Mouse (Mus musculus) c-Kit-negative CD71-positive TER-119-positive erythroid progenitor cells, embryonic 14.5 days (primary cell): ENCODE measurements around the gene Acsl1.
A peak's percentile ranks its signal among the peaks of the same experiment; 100 is the strongest.

Experiments used
- DNase-seq: peaks from one replicate; pipeline ENCODE4 v3.0.0-alpha.2; 2013; ENCODE audit warnings: low read depth, low spot score

Acsl1 gene

DNA sequence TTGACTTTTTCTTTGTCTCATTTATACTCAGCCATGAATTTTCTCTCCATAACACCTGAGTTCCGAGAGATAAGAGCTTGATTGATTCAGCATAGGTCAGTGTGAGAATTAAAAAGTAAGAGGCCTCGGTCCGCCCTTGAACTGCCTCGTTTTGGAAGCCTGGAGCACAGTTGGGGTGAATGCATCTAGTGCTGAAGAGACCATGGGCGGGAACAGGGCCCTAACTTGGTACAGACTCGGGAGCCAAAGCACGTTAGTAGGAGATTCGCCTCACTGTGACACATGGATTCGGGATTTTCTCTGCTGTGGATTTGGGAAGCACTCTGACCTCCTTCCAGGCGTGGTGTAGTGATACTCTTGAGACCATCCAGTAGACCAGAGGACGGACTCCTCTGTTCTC lies 4.6 kb downstream of the Acsl1 start:
- DNase-seq = no peak

DNA sequence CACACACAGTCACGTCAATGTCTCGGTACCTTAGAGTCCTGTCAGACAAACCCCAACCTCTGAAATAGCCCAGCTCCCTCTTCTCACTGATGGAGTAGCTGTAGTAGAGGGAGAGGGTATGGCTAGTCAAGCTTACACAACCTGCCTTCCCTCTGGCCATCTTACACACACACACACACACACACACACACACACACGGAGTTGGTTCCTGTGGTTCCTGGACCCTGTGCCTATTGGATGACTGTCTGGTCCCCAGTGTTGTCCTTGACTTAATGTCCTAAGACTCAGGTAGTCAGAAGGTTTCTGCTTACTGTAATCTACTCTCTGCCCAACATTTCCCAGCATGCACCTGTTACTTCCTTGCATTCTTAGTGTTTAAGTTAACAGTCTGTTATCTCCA lies 5.1 kb downstream of the Acsl1 start:
- no peak for DNase-seq

DNA sequence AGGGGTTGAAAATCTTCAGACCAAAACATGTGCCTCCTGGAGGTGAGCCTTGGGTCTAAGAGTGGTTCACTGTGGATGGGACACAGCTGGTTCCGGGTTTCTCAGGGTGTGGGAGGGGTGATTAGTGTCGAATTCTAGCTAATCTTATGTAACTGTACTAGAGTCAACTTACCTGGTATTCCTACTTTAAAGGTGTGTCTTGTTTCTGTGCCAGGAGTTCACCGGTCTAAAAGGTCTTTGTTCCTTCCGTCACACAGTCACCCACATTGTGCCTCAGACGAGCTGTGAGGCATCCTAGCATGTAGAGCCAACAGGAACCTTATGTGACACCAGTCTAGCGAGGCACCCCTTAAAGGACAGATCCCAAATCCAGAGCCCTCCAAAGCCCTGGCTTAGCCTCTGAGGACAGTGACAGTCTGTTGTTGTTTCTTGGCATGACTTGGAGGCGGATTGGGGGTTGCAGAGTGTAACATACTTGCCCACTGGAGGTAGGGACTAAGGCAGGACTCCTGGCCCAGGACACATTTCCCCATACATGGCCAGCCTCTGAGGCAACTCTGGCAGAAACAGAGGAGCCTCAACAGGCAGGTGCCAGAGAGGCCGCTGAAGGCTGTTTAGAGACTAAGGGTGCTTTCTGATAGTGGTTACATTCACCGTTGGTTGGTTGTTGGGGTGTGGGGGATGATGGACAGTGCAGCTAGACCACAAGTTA lies 7.1 kb downstream of the Acsl1 start:
- DNase-seq = no peak

DNA sequence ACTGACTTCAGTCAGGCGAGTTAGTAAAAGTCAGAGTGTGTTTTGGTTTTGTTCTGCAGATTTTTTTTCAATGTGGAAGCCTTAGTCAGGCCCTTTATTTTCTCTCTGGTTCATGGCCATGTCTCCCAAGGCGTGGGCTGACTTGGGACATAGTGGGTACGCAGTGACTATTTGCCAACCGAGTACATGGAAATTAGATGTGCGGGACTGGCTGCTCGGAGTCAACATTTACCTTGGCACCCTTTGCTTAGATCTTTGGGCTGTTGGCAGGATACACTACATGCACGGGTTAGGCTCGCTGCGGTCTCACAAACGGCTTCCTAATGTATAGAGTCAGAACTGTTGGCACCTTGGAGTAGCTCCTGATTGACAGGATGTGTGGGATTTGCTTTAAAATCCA lies 7.9 kb downstream of the Acsl1 start:
- DNase-seq = no peak

DNA sequence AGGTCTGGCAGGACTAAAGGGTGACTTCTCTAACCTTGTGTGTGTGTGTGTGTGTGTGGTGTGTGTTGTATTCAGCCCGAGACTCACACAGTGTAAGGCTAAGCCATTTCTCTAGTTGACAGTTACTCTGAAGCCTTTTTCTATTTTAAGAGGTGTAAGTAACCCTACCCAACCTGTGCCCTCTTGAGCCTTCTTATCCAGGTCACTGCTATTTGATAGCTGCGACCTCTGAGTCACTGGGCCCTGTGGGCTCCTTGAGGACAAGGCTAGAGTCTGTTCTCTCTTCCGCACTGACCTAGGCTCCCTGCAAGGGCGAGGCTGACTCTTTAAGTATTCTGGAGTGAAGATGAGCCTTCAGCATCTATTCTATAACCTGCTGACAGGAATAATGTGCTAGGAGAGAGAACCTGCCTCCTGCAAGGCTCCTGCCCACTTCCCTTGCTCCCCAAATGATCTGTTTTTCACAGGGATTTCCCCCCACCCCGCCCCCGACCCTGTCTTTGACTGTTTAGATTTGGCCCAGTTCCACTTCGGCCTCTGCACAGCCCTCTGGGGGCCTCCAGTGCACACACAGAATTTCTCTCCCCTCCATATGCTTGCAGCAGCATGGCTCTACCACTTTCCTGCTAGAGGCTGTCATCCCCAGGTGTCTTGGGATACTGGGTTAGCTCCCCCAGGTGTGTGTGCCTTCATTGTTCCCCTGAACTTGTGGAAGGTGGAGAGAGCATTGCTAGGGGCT lies 9.1 kb downstream of the Acsl1 start:
- DNase-seq = no peak

DNA sequence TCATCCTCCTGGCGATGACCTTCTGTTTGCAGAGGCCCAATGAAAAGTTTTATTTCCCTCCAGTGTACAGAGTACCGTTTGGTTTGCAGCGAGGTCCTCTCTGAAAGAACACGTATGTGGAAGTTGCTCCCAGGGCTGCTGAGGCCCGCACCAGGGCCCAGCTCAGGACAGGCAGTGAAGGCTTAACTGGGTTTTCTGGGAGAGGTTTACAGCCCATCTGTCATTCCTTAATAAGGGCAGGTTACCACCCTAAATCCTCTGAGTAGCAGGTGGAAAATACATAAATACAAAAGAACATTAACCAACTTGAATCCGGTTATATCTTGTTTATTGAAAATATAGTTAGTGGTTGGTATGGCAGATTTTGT lies 9.7 kb downstream of the Acsl1 start:
- DNase-seq = no peak

DNA sequence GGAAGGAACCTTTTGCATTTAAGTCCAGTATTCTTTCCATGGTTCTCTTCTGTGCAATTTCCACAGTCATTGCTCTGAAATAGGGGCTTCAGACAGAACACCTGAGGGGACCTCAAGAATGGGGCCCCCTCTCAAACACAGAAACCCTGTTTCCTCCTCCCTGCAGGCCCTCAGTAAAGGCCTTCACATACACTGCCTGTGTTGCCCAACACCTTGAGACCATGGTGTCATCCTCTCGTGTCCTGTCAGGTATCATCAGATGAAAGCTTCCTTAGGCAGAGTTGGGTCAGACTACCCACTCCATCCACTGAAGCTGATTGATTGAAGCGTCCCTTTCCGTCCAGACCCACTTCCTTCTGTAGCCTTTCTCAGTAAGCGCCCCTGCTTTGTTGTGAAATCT lies 11.9 kb downstream of the Acsl1 start:
- DNase-seq = no peak

DNA sequence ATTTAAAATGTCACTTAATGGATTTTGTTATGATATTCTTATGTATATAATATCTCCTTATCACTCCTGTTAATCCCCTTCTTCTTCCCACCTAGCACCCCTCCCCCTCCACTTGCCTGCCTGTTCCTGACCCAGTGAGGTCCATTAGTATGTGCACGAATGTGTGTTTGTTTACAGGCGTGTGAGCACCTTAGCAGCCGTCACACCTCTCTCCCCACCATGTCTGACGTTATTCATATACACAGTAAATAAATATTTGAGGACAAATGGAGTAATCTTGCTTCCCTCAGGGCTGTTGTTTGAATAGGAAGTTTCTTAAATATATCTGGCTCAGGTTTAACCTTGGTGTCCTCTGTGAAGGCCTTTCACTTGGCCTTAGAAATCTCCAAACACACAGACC lies 12.4 kb downstream of the Acsl1 start:
- no peak for DNase-seq

DNA sequence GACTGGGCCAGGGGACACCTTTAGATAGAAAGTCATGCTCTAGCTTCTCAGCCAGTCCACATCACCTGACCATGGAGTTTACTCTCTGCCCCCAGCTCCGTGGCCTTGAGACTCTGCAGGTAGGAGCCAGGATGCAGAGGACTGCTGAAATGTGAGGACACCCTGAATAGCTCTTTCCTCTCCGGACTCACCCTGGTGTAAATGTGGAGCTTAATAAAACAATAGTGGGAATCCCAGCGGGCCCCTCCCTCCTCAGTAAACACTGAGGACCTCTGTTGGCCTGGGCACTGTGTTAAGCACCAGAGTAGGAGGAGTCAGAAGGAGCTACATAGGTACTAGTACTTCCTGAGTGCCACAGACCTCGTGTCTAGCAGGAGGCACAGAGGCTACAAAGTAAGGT lies 13.2 kb downstream of the Acsl1 start:
- DNase-seq = no peak

DNA sequence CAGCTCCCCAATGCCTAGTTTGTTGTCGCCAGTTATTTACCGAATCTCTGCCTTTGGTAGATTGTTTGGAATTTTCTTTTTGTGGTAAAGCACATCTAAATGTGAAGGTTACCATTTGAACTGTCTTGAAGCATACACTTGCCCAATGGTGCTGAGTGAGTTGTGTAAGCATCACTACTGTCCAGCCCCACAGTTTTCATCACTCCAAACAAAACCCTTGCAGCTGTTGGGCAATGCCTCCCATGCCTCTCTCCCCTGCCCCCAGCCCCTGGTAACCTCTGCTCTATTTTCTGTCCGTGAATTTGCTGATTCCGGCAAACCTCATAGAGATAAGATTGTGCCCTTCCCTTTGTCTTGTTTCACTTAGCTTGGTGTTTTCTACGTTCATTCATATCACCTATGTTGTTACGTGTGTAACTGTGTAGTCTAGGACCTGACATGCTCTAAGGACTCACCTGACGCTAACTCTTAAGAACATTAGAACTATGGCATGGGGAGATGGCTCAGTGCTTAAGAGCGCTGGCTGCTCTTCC lies 14.2 kb downstream of the Acsl1 start:
- no peak for DNase-seq

DNA sequence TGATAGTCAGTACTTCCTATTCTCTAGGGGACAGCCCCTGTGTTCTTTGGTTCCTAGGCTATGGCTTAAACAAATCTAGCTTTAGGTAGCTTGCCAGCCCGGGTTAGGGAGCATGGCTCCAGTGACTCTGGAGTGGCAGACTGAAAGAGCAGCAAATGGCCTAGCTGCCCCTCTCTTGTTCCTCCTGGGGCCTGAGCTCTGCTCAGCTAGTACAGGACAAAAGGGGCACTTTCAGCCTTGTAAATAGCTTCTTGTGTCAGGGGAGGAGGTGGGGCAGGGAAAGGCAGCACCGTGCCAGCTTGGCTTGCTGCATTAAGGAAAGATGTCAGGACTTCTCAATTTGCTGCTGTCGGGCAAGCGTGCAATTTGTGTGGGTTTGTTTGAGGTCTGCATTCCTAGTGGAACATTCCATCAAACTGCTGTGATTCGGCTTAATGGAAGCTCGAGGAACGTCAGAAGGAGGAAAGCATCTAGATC lies 17.3 kb downstream of the Acsl1 start:
- DNase-seq = no peak

DNA sequence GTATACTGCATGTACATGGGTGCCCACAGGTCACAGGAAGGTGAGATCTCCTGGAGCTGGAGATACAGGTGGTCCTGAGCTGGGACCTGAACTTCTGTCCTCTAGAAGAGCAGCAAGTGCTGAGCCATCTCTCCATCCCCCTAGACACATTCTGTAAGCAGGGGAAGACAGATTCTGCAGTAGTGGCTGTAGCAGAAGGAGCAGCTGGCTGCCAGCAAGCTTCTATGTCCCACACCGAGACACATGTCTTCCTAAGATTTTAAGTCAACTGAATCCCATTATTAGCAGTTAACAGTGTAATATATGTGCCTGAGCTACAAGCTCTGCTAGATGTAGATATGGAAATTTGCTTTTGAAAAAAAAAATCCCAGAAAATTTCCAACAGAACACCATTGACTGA lies 18.4 kb downstream of the Acsl1 start:
- DNase-seq = no peak

DNA sequence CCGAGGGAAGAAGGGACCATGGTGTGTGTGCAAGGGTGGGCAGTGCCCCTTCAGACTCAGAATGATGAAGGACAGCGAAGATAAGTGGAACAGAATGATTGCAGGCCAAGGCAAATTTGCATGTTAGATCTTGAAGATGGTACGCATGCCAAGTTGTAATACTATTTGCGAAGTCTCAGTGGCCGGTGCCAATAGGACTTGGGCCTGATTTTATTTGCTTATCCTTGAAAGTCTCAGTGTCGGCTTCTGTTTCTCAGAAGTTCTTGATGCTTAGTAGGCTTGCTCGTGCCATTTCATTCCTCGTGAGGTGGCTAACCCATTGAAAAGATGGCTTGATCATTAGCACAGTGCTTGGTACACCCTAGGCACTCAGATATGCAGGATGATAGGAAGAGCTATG lies 19.4 kb downstream of the Acsl1 start:
- no peak for DNase-seq

DNA sequence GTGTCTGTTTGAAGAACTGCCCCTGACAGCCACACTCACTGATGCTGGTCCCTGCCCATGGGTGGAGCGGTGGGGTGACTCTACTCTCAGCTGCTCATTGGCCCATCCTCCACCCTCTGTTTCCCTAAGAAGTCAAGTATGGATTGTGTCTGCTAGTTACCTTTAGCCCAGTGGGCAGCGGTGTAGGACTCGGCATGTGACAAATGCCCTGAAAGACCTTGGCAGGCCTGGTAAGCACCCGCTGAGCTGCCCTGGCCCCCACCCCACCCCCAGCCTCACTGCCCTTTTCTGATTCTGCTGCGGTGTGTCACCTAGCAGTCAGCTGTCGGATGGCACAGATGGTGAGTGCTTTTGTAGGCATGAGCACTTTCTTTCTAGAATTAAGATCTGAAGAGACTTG lies 20.0 kb downstream of the Acsl1 start:
- no peak for DNase-seq

DNA sequence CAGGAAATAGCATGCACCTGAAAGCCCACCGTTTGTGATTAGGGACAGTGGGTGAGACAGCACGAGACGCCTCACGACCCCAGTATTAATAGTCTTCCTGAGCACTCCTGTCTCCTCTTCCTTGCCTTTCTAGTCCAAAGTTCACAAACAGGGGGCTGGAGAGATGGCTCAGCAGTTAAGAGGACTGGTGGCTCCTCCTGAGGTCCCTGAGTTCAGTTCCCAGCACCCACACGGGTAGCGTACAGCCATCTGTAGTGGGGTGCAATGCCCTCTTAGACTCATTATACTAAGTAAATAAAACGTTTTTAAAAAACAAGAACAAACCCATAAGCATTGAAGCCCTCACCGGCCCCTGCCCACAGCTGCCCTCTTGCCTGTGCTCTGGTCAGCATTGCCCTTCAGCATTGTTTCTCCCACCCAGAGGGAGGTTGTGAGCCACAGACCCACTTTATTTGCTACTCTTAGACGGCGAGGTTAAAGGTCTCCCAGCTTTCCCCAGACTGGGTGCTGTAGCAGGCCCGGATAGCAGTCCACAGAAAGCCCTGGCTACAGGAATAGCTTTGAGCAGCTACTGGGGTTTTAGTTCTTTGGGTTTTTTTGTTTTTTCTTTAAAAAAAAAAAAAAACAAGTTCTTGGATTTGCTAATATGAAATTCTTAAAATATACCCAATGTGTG lies 22.8 kb downstream of the Acsl1 start:
- no peak for DNase-seq

DNA sequence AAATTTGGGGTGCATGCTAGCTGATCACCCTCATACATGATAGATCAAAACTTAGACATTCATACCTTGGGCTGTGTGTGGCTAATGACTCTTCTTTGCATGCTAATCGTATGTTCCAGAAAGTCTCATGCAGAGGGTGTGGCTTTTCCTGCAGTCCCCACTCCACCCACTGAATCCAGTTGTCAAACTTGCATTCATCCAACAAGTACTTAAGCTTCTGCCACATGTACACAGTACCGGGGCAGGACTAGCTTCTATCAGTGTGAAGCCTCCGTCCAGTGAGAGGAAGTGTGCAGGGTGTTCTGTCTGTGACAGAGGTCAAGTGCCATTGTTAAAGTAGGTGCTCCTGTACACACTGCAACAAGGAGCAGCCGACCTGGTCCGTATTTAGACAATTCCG lies 26.0 kb downstream of the Acsl1 start:
- peak; percentile 53 for DNase-seq

DNA sequence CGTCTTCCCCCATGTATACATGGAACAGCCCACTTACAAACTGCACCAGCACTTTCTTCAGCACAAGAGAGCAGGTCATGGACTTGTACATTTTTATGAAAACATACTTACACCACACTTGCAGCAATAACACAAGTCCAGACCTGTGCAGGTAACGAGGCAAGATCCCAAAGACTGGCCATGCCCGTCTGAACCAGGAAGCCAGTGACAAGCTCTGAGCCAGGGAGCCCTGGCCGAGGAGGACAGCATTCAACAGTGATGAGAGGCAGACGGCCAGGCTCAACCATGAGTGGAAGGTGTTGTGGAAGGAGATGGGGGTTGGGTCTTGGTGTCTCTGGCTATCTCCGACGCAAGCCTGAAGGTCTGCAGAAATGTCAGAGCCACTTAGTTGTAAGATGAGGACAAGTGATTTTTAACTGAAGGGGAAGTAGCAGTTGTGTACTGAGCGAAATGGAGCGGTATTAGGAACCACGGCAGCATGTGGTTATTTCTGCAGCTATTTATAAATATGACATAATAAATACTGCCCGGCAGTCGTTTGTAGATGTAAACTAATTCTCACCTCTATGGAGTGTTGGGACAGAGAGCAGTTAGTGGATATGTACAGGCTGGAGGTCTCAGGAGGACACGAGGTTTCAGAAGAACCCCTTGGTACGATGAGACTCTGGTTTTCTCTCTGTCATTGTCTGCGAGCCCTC lies 26.6 kb downstream of the Acsl1 start:
- no peak for DNase-seq

DNA sequence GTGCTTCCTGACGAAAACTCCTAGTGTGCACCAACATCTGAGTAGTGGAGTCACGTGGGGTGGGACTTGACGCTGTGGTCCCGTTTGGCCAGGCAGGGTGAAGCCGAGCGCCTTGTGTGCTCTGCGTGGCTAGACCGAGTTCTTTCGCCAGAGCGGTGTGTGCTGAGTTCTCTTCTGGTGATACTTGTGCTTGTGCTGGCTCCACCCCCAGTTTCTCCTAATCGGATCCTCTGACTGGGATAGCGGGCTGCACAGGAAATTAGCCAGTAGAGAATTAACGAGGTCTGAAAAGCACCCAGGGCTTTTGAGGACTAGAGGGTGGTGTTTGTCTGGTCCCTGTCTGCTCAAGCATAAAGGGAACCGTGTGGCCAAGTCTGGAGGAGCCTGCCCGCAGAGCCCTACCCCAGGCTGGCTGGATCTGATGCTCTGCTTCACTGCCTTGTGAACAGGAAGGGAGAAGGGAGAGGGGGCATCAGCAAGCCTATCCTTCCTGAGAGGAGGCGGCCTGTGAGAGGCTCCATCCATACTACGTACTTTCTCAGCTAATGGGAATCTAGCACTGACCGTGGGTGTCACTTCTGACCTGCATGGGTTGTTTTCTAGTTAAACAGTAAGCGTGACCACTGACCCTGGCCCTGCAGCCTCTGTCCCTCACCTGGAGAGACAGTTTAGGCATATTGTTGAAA lies 28.7 kb downstream of the Acsl1 start:
- no peak for DNase-seq

DNA sequence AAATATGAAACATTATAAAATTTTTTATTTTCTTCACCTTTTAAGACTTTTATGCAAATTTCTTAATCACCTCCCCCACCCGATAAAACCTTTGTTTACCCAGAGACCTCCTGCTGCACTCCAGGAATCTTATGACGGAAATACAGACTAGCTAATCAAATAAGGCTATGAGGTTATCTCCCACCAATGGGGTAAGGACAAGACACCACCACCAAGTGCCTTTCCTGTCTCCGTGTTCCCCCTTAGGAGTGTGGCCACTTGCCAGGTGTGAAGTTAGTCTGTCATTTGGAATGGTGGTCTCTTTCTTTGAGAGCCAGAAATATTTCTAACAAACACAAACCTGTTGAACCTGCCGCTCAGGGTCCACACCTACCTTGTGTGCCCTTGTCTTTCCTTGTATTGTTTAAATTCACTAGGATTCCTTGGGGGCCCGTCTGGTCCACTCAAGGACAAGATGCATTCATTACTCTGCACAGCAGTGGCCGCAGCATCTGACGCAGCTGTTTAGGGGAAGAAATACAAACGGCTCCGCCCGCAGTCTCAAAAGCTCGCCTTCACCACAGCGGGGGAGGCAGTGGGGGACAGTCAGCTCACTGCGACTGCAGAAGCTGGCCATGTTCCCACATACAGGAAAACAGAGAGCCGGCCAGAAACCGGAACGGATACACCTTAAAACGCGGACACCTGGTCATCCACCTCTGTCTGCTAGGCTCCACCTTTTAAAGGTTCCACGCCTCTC lies 31.7 kb downstream of the Acsl1 start:
- no peak for DNase-seq

DNA sequence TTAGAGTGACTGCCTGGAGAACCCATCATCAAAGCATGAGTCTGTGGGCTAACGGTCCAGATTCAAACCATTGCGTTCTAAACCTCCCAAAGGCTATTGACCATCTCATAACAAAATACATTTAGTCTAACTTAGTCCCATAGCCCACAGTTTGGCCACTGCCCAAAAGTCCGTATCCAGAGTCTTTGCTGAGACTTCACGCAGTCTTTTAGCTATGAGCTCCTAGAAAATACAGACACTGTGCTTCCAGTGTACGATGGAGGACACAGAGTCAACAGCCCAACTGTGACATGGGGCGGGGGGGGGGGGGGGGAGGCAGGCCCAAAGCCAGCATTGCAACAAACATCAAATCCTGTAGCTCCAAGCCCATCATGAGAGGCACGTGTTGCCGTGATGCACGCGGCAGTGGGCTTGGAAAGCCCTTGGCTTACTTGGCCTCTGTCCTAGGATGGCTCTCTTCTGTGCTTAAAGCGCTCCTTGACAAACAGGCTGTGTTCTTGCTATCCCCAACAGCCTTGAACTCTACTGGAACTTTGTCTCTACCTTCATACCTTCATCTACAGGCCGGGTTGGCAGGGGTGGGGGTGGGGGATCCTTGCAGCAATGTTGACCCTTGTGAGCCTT lies 32.3 kb downstream of the Acsl1 start:
- DNase-seq = no peak
